Mouse (Mus musculus) macrophage (primary cell): ENCODE data around the gene Rtf2. TPM values are rescaled to one million over a fixed set of nuclear protein-coding genes. Genes with fewer than 3 reads are reported as not detected.

Experiments
- polyA plus RNA-seq: library from polyadenylated mRNA; stranded (reverse); fragments of 250-400 nt; gene quantifications from 3 replicates; pipeline ENCODE4 v1.2.4, GENCODE M21; 2018; ENCODE audit warnings: inconsistent platforms

The Rtf2 gene
- polyA plus RNA-seq, 1 experiment from 2014 or later, result 215 TPM

Other genes starting within 250 kb of the Rtf2 start
- gene Mc3r, start 192.1 kb upstream of the Rtf2 start, polyA plus RNA-seq, result not detected in 3 replicates
- 7.8 to 11.4 TPM (median 8.2 TPM) in 3 replicates for gene Fam210b, start 95.0 kb upstream of the Rtf2 start, polyA plus RNA-seq
- gene Aurka, start 70.0 kb upstream of the Rtf2 start, polyA plus RNA-seq, result 1.9 to 8.0 TPM (median 6.1 TPM) in 3 replicates
- 12.6 to 20.9 TPM (median 16.2 TPM) in 3 replicates for gene Cstf1, start 69.9 kb upstream of the Rtf2 start, polyA plus RNA-seq
- 0.40 to 3.1 TPM (median 0.60 TPM) in 3 replicates for gene Cass4, start 46.8 kb upstream of the Rtf2 start, polyA plus RNA-seq
- gene Gcnt7, start 18.0 kb downstream of the Rtf2 start, polyA plus RNA-seq, result not detected in 3 replicates
- gene Fam209, start 32.0 kb downstream of the Rtf2 start, polyA plus RNA-seq, result 0.55 to 0.76 TPM in 2 of 3 replicates, not detected in the other
- gene Tfap2c, start 109.0 kb downstream of the Rtf2 start, polyA plus RNA-seq, result not detected in 3 replicates